Mouse (Mus musculus) left cerebral cortex, postnatal 14 days (tissue): Measurements from ENCODE around the gene Klhl33. TPM values are rescaled to one million over a fixed set of nuclear protein-coding genes. Genes with fewer than 3 reads are reported as not detected.
"Not testable (repeated sequence)": the region's sequence is repeated elsewhere in the genome, so short reads cannot be mapped to it uniquely, and the experiment has no call there.

Source experiments
- DNase-seq, 2 experiments: peaks; one replicate each; pipeline ENCODE4 v3.0.0; 2021 to 2022; ENCODE audit warnings: low spot score in 2 of 2, mixed read lengths in 1 of 2
- intact Hi-C: fragments of 180-260 bp; cut with DNase I; formaldehyde crosslinking; loops from one replicate; pipeline ENCODE4 v1.15.1; 2025
- long read RNA-seq, 2 experiments: library from polyadenylated mRNA; stranded (forward); transcript quantifications; one replicate each; pipeline ENCODE4 v2.0.0; 2021
- total RNA-seq, 2 experiments: library from RNA; stranded (reverse); gene quantifications; 2 replicates each; pipeline ENCODE4 v1.2.3; 2021

Gene Klhl33
- total RNA-seq, result 1 to 10 TPM; 2.0 to 2.9 TPM
- long read RNA-seq, experiment 1, full-length matches to known transcripts, result 1 of 1 reads
- long read RNA-seq, experiment 1, partial matches to known transcripts, result 0 of 1 reads
- long read RNA-seq, experiment 1, other reads (novel, unspliced or antisense), result 0 of 1 reads
- long read RNA-seq, experiment 2, partial matches to known transcripts, result 1 of 2 reads
- long read RNA-seq, experiment 2, other reads (novel, unspliced or antisense), result 0 of 2 reads

DNA sequence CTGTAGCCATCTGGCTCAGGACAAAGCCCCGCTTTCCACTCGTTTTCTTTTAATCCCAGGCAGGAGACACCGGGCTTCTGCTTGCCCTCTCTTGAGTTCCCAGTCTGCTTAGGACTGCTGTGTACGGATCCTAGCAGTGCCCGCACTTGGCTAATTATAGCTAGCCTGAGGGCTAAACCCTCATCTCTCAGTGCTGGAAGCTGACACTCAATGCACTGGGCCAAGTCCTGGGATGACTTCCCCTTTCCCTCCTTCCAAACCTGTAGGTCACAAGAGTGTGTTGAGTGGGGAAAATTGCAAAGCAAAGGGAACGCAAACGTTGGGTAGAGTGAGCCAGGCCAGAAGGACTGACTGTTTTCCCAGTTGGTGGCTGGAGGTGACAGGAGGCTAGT is at the start of gene Klhl33:
Klhl33 (minus strand) TSS at position 134 of the 392 bp plus-strand sequence.
- DNase-seq, result no peak
- intact Hi-C loops, result no loop called here

DNA sequence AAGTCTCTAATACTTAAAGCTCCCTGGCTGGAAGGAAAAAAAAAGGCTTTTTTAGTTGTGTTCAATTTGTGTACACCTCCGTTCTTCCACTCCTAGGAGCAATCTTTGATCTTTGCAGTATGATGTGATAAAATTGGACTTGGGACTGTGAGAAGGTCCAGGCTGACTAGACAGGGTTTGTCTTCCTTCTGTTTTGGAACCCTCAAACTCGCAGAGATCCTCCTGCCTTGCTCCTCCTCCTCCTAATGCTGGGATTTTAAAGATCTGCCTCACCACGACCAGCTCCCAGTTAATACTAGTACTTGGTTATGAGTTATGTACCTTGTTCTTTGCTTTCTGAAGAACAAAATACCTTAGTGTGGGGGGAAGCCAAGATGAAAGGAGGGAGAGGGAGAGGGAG is 48.2 kb upstream of the Klhl33 start:
- DNase-seq, intact Hi-C loops: not testable (repeated sequence)

GRCm38 (mm10) chr14:50945081-50945480 is 47.8 kb upstream of the Klhl33 start:
- DNase-seq, intact Hi-C loops: not testable (repeated sequence)

DNA sequence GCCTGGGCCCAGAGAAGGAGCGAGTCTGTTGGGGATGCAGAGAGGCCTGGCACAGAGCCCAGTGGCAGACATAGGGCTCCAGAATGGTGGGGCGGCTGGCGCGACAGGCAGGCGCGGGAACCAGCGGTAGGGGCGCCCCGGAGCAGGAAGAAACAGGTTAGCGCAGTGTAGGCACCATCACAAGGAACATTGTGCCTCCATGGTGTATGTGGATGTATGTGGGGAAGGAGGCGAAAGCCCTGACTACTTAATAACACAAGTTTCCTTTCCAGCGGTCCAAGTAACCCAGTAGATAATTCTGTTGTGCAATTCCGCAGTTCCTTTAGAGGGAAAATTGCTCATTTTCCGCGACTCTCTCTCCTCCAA is 47.3 kb upstream of the Klhl33 start:
- intact Hi-C loops, DNase-seq: not testable (repeated sequence)

DNA sequence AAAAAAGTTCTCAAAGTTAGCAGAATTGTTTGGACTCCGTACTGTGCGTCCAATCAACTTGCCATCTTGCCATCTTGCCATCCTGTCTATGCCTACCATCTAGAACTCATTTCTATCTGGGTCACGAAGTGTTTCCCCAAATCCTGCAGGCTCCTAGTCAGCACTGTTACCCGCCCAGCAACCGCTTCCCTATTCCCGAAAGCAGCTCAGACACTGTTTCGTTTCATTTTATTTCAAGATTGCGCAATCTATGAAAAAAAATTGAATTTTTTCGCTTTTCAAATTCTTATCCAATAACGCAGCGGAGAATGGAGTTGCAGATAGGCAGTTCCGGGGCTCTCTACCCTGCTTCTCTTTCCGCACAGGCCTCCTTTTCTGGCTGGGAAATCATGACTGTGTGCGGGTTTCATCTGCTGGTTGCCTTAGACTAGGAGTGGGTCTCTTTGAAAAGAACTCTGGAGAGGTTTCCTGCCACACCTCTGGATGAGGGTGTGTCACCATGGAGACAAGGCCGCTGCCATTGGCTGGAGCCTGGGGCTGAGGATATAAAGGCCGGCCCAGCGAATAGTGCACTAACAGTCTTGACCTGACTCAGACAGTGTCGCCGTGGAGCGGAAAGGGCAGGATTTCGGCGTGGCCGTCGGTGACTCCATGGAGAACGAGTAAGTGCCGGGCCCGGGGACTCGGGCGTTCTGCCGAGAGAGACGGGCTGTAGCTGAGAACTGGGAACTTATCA is 46.8 kb upstream of the Klhl33 start, which contains the start of gene Gm49342:
Gm49342 (plus strand) TSS at position 586 of the 736 bp plus-strand sequence.
- DNase-seq, result peak; percentile 86 to 90
- intact Hi-C loops, result no loop called here

- intact Hi-C loops, result no loop called here
- no peak for DNase-seq
These were observed 41.6 kb upstream of the Klhl33 start for GRCm38 (mm10) chr14:50938940-50939339.

DNA sequence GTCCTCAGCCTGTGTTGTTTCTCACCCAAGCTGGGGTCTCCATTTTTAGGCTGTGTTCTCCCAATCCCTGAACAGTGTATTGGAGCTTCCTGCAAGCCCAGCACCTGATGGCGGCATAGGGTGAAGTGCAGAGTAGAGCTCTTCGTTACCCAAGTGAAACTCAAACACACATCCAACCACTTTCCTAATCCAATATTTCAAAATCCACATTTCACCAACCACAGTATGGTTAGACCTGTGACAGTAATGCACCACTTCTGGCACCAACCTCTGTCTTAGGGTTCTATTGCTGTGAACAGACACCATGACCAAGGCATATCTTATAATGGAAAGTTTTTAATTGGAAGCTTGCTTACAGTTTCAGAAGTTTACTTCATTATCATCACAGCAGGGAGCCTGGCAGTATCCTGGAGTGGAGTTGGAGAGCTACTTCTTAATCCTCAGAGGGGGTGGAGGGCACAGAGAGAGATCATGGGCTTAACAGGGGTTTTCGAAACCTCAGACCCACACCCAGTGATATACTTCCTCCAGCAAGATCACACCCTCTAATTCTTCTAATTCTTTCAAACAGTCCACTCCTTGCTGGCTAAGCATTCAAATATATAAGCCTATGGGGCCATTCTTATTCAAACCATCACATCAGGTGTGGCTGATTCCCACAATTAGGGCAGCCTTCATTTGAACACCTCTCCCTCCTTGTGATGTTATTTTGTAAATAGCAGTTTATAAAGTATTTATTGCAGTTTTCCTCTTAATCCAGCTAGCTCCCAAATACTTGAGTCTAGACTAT is 41.0 kb upstream of the Klhl33 start:
- no peak for DNase-seq

GRCm38 (mm10) chr14:50936649-50937048 is 39.3 kb upstream of the Klhl33 start:
- no peak for DNase-seq
- intact Hi-C loops, result no loop called here

More for the DNA sequence above, 41.0 kb upstream of the Klhl33 start:
- intact Hi-C loops, result no loop called here

- DNase-seq, result no peak
- intact Hi-C loops, result loop anchor here (2.0 kb wide), 1 partner anchor 133 kb away; no protein-coding TSS in a partner anchor
These were observed 34.2 kb upstream of the Klhl33 start for GRCm38 (mm10) chr14:50931493-50932020.

DNA sequence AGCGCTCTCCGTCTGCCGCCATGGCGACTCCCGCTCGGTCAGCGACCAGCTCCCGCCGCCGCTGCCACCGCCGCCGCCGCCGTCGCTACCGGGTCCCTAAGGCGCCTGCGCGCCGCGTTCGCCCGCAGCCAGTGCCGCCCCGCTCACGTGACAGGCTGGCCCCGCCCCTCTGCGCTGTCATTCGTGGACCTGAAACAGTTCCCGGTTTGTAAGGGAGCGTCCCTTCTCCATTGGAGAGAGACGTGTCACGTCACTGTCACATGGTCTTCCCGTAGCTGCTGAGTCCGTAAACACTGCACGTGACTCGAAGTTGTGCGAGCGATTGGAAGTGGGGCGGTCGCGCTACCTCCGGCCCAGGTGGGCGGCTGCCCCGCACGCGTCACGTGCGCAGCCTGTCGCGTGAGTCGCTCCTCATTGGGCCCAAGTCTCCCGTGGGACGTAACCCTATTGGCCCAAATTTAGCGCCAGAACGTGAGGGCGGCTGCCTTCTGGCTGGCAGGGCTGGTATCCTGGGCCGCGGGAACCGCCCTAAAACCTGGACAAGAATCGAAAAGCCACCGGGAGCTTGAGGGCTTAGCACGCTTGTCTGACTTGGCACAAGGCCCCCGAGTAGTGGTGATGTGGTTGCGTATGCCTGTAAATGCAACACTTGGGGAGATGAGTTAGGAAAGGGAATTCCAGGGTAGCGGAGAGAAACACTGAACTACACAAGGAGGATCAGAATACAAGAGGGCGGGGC is 33.6 kb upstream of the Klhl33 start, which contains the start of the genes Pip4p1 and Pnp:
Pip4p1 (minus strand) TSS at position 103 of the 739 bp plus-strand sequence.
Pnp (plus strand) TSS at position 329 of the 739 bp plus-strand sequence.
- intact Hi-C loops, result loop anchor here (2.0 kb wide), 1 partner anchor 134 kb away; no protein-coding TSS in a partner anchor
- DNase-seq, result peak; percentile 98 to 100

- peak; percentile 40 to 45 for DNase-seq
- intact Hi-C loops, result loop anchor here (2.0 kb wide), 1 partner anchor 134 kb away; no protein-coding TSS in a partner anchor
These were observed 33.1 kb upstream of the Klhl33 start for GRCm38 (mm10) chr14:50930377-50930753.

DNA sequence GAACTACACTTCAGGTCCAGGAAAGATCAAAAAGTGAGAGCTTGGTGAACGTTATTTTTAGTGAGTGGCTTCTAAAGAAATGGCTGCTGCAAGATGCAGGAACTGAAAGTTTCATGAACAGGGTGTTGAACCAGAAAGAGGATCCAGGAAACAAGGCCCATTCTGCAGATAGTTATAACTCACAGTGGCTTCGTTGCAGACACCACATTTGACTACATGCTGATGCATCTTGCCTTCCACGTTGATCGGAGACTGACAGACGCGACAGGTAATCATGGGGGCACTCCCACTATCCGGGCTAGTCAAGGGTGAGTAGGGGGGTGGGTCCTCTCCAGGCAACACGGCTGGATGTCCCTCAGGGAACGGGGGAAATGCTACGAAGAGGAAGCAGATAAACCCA is 32.6 kb upstream of the Klhl33 start:
- intact Hi-C loops, result loop anchor here (2.0 kb wide), 1 partner anchor 135 kb away; no protein-coding TSS in a partner anchor

GRCm38 (mm10) chr14:50927366-50927765 is 30.1 kb upstream of the Klhl33 start:
- DNase-seq, result no peak
- intact Hi-C loops, result no loop called here

More for the DNA sequence above, 32.6 kb upstream of the Klhl33 start:
- DNase-seq, result no peak

- DNase-seq, result no peak
- intact Hi-C loops, result no loop called here
These were observed 28.0 kb upstream of the Klhl33 start for GRCm38 (mm10) chr14:50925111-50925920.

DNA sequence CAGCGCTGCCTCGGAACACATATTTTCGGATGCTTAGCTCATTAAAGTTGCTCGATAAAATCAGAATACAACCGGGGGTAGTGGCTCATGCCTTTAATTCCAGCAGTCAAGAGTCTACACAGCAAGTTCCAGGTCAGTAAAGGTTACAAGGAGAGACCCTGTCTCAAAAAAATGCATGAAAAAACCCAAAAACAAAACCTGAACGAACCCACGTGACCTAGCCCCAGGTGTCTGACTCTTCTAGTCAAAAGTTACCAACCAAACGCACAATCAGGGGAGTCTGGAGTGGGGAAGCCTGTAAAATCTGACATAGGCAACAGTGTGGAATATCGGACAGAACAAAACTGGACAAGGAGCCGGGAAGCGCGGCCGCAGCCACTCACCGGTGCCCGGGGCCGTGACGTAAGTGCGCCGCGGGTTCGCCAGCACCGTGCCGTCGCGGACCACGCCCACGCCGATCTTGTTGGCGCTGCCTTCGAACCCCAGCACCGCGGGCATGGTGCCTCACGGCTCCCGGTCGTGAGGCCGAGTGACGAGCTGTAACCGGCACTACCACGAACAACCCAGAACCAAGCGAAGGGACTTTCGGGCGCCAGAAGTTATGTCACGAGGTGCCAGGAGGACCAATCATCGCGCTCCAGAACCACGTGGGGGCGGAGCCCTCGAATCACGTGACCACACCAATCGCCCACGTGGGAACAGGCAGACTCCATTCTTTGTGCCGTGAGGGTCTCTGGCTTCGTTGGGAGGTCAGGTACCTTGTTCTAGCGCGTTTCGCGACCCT is 27.2 kb upstream of the Klhl33 start, which contains the start of the genes Osgep and Apex1:
Osgep (minus strand) TSS at position 613 of the 784 bp plus-strand sequence.
Apex1 (plus strand) TSS at position 688 of the 784 bp plus-strand sequence.
- intact Hi-C loops, result no loop called here
- DNase-seq, result peak; percentile 98 to 99

GRCm38 (mm10) chr14:50923437-50923836 is 26.1 kb upstream of the Klhl33 start:
- intact Hi-C loops, DNase-seq: not testable (repeated sequence)

- no peak for DNase-seq
- intact Hi-C loops, result no loop called here
These were observed 14.0 kb upstream of the Klhl33 start for GRCm38 (mm10) chr14:50911356-50911755.
